Mouse (Mus musculus): ENCODE measurements at regions not wholly inside any gene's neighbourhood (a gene's known extent, or its start where the extent isn't known, plus 50 kb on each side); places are given as distances from the start of the nearest gene placed in this dataset.

GRCm38 (mm10) chr9:113413851-113414250 is 294.2 kb downstream of the Pdcd6ip start:
- TF ChIP-seq POLR2A (IDR thresholded peaks at IDR 0.05; ENCODE audit: insufficient read length, low read depth) (no peak), MYOD1 (IDR thresholded peaks at IDR 0.05; ENCODE audit: control insufficient read depth in 1 of 3, insufficient read length in 2 of 3, low read depth in 2 of 3) (no peak)

All from myocyte (in vitro differentiated cells).